Mouse (Mus musculus) embryonic facial prominence, embryonic 11.5 days (tissue): ENCODE results near the gene Olfr1336. TPM values are rescaled to one million over a fixed set of nuclear protein-coding genes. Genes with fewer than 3 reads are reported as not detected.
A peak's percentile ranks its signal among the peaks of the same experiment; 100 is the strongest.
"Not testable (repeated sequence)": the region's sequence is repeated elsewhere in the genome, so short reads cannot be mapped to it uniquely, and the experiment has no call there.

Source experiments
- ATAC-seq: fragments of 200-750 bp; cut with Nextera tagmentation; replicated peaks from 2 replicates; pipeline ENCODE4 v1.8.0; 2017; ENCODE audit warnings: low read depth; ENCODE audit not compliant: insufficient number of reproducible peaks, low FRiP score, low TSS enrichment
- DNase-seq: peaks from one replicate; pipeline ENCODE4 v3.0.0-alpha.2; 2015; ENCODE audit warnings: low spot score
- H3K27ac ChIP-seq: fragments of 300-500 bp; sonication (generic); replicated peaks from 2 replicates; pipeline ENCODE4 v1.5.1; 2014; ENCODE audit warnings: mild to moderate bottlenecking, low read depth, low read length, control low read depth
- H3K27me3 ChIP-seq: fragments of 300-500 bp; sonication (generic); 2 replicates; pipeline ENCODE4 v1.6.1; 2014; ENCODE audit warnings: mild to moderate bottlenecking, low read length, moderate library complexity, mixed read lengths; ENCODE audit not compliant: control insufficient read depth, insufficient read depth
- H3K36me3 ChIP-seq: fragments of 300-500 bp; sonication (generic); replicated peaks from 2 replicates; pipeline ENCODE4 v1.6.1; 2014; ENCODE audit warnings: low read depth, mild to moderate bottlenecking, low read length, moderate library complexity, mixed read lengths; ENCODE audit not compliant: control insufficient read depth, insufficient read depth
- H3K4me1 ChIP-seq: fragments of 300-500 bp; sonication (generic); 2 replicates; pipeline ENCODE4 v1.6.1; 2014; ENCODE audit warnings: low read length, mixed read lengths; ENCODE audit not compliant: control insufficient read depth, insufficient read depth
- H3K4me2 ChIP-seq: fragments of 300-500 bp; sonication (generic); 2 replicates; pipeline ENCODE4 v1.6.1; 2014; ENCODE audit warnings: low read depth, mild to moderate bottlenecking, control low read depth, low read length, moderate library complexity
- H3K4me3 ChIP-seq: fragments of 300-500 bp; sonication (generic); 2 replicates; pipeline ENCODE4 v1.5.1; 2014; ENCODE audit warnings: low read depth, low read length, control low read depth
- H3K9ac ChIP-seq: fragments of 300-500 bp; sonication (generic); replicated peaks from 2 replicates; pipeline ENCODE4 v1.6.1; 2014; ENCODE audit warnings: mild to moderate bottlenecking, control low read depth, low read length
- H3K9me3 ChIP-seq: fragments of 300-500 bp; sonication (generic); replicated peaks from 2 replicates; pipeline ENCODE4 v1.6.1; 2016; ENCODE audit warnings: mild to moderate bottlenecking, low read length, inconsistent platforms, mixed read lengths; ENCODE audit not compliant: control insufficient read depth
- WGBS: fragments of 180-500 bp; shearing (Covaris S2); extraction: QIAGEN DNeasy Blood & Tissue Kit; methylation state at CpG from one replicate; pipeline ENCODE4 v1.1.7; 2014; 5-methylcytosine and 5-hydroxymethylcytosine counted together
- polyA plus RNA-seq: library from polyadenylated mRNA; unstranded; fragments of >200 nt; fragmentation: Nextera tagmentation; extraction: Ambion mirVana; gene quantifications from 2 replicates; pipeline ENCODE4 v1.2.1, GENCODE M21; 2014

Olfr1336 gene
- polyA plus RNA-seq, 1 experiment from 2014 or later: not detected

DNA sequence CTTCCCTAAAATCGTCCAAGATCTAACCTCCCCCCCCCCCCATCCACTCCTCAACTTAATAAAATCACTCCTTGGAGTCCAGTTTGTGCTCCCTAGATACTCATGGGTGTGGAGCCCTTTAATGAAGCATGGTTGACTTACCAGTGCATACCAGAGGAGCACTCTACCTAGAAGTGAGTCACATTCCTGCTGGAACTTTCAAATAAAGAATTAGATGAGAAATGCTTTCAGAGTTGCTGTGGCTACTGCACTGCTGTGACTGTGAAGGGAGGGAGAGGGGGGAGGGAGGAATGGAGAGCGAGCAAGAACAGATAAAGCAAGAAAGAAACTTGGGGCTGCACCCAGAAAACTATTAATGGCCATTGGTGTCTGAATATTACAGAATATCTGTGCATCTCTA is 14.8 kb upstream of the Olfr1336 start:
- H3K4me2 ChIP-seq: no peak overlapping the region
- no peaks in the 10 kb centered on the region for H3K27me3 ChIP-seq
- ATAC-seq (no peak), DNase-seq (no peak)
- no peak overlapping the region for H3K4me3 ChIP-seq
- H3K27ac ChIP-seq: no peak overlapping the region
- 75% methylated on average over 2 of the region's 2 CpGs for WGBS
- H3K36me3 ChIP-seq: no peaks in the 10 kb centered on the region
- no peak overlapping the region for H3K9ac ChIP-seq
- no peaks in the 10 kb centered on the region; the same call in 1 of the 2 replicates for H3K9me3 ChIP-seq
- H3K4me1 ChIP-seq: no peaks in the 10 kb centered on the region

DNA sequence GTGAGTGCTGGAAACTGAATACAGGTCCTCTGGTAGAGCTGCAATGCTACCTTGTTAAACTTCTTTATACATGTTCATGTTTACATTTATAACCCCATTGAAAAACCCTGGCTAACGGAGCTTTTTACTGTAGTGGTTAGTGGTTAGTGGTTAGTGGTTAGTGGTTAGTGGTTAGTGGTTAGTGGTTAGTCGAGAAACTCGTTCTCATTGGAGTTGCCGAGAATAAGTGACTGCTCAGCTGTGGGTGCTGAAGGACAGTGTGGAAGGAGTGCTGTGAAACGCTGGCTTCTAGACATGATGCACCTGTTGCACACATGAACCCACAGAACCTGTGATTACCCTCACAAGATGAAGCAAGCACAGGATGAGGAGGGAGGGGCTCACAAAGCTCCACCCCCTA is 8.2 kb upstream of the Olfr1336 start:
- no peak overlapping the region for H3K4me2 ChIP-seq
- H3K9me3 ChIP-seq: no peaks in the 10 kb centered on the region
- no peaks in the 10 kb centered on the region for H3K27me3 ChIP-seq
- DNase-seq (no peak), ATAC-seq (no peak)
- no peaks in the 10 kb centered on the region for H3K4me1 ChIP-seq
- H3K27ac ChIP-seq: no peak overlapping the region
- WGBS: 88% methylated on average over 5 of the region's 5 CpGs
- H3K4me3 ChIP-seq: no peak overlapping the region
- no peaks in the 10 kb centered on the region for H3K36me3 ChIP-seq
- H3K9ac ChIP-seq: no peak overlapping the region

DNA sequence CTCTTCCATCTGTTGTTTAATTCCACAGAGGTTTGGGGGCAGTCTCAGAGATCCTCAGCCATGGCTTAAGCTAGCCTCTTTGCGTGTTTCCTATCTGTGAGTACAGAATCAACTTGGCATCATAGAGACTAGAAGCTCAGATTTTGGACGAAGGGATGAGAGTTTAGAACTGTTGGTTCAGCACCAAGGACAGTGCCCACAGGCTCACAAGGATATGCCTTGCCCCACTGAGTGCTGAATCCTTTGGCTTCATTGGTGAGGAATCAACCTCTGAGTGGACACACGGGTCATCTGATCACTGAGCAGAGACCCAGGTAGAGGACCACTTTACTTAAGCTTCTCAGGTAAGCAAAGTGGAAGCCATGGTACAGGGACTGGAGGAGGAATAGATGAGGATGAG is 431 bp downstream of the Olfr1336 start:
- peak; percentile 43 for DNase-seq
- Histone ChIP-seq H3K27me3 (no peaks in the 10 kb centered on the region), H3K9ac (no peak overlapping the region), H3K9me3 (no peaks in the 10 kb centered on the region), H3K36me3 (no peaks in the 10 kb centered on the region), H3K4me3 (no peak overlapping the region), H3K4me1 (no peaks in the 10 kb centered on the region), H3K27ac (no peak overlapping the region), H3K4me2 (no peak overlapping the region)
- 51% methylated on average over 3 of the region's 3 CpGs for WGBS
- ATAC-seq: no peak

DNA sequence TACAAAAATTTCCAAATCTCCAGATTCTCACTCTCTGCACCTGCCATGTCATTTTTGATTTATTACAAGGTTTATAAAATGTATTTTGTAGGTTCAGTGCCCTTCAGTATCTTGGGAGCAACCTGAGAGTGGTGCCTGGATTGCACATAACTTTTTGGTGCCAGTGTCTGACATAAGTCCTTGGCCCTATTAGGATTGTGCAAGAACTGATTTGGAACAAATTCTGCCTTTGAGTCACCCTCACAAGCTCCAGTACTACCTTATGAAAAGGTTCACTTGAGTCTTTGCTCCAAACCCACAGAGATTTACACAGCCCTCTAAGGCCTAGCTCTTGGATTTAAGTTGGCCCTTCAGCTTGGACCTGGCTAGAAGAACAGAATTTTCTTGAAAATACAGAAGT is 11.0 kb downstream of the Olfr1336 start, which contains the start of gene Olfr1346:
Gene Olfr1346, plus strand, starts transcription at position 151 of the 400 bp plus-strand sequence.
- no peak within 1 kb of the TSS for H3K4me2 ChIP-seq
- ATAC-seq (no peak), DNase-seq (no peak)
- no peaks in the 10 kb centered on the region for H3K9me3 ChIP-seq
- no peaks in the 10 kb centered on the region for H3K4me1 ChIP-seq
- no peak within 1 kb of the TSS for H3K27ac ChIP-seq
- H3K27me3 ChIP-seq: no peaks in the 10 kb centered on the region
- H3K4me3 ChIP-seq: no peak within 1 kb of the TSS
- H3K9ac ChIP-seq: no peak within 1 kb of the TSS
- H3K36me3 ChIP-seq: no peaks in the 10 kb centered on the region

DNA sequence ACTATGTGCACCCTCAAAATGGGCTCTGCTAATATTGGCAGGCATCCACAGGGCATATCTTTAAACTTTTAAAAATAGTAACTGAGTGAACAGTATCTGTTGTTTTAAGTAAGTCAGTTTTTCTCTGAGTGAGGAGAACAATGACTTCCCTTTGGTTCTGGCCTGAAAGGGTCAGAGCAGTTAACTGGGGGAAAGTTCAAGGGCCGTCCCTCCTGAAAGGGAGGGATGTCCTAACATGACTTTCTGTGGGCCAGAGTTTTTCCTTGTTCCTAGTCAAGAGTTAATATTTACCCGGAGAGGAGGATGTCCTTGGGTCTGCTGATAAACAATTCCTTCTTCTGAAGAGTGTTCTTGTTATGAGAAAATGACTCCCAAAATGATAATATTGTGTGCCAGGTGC is 21.7 kb downstream of the Olfr1336 start:
- H3K9ac ChIP-seq, H3K27ac ChIP-seq, H3K4me1 ChIP-seq, H3K4me2 ChIP-seq, H3K9me3 ChIP-seq, H3K27me3 ChIP-seq, DNase-seq, H3K4me3 ChIP-seq, H3K36me3 ChIP-seq, ATAC-seq: not testable (repeated sequence)
- 85% methylated on average over 2 of the region's 2 CpGs for WGBS

DNA sequence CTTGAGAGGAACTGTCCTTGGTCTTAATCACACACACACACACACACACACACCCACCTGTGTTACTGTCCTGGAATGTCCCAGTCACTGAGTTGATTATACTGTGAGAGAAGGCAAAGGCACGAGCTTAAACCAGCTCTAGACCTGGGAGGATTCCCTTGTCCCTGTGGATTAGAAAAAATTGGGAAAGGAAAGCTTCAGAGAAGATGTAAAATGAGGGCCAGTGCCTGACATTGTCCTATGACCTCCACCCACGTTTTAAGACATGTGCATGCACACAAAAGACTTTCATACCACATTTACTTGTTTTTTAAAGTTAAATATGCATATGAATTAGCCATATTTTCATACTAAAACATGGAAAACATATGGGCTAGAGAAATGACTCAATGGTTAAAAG is 30.9 kb downstream of the Olfr1336 start, which contains the start of gene Olfr5:
Gene Olfr5, minus strand, starts transcription at position 101 of the 400 bp plus-strand sequence.
- no peak within 1 kb of the TSS for H3K4me2 ChIP-seq
- DNase-seq (no peak), ATAC-seq (no peak)
- H3K27me3 ChIP-seq: no peaks in the 10 kb centered on the region
- no peak within 1 kb of the TSS for H3K4me3 ChIP-seq
- H3K9me3 ChIP-seq: no peaks in the 10 kb centered on the region; the same call in 1 of the 2 replicates
- 27% methylated on average over 2 of the region's 2 CpGs for WGBS
- no peak within 1 kb of the TSS for H3K9ac ChIP-seq
- H3K4me1 ChIP-seq: no peaks in the 10 kb centered on the region
- H3K27ac ChIP-seq: no peak within 1 kb of the TSS
- no peaks in the 10 kb centered on the region for H3K36me3 ChIP-seq

DNA sequence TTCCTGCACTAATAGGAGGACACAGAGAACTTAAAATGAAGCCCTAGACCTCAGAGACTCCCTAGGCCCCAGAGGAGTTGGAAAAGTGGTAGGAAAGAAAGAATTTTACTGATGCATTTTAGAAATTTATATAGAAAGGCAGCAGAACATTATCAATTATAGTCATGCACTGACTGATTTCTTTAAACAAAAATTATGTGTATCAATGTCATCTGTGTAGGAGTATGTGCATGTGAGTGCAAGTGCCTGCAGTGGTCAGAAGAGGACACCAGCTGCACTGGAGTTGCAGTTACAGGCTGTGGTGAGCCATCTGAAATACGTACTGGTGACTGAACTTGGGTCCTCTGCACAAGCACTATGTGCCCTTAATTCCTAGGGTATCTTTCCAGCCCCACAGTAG is 43.7 kb downstream of the Olfr1336 start, which contains the start of gene Olfr1347:
Gene Olfr1347, minus strand, starts transcription at position 101 of the 400 bp plus-strand sequence.
- no peaks in the 10 kb centered on the region for H3K4me1 ChIP-seq
- WGBS: 66% methylated on average over 1 of the region's 1 CpGs
- no peak within 1 kb of the TSS for H3K9ac ChIP-seq
- ATAC-seq (no peak), DNase-seq (no peak)
- H3K27me3 ChIP-seq: no peaks in the 10 kb centered on the region
- H3K36me3 ChIP-seq: no peaks in the 10 kb centered on the region
- H3K4me3 ChIP-seq: no peak within 1 kb of the TSS
- H3K4me2 ChIP-seq: no peak within 1 kb of the TSS
- H3K9me3 ChIP-seq: no peaks in the 10 kb centered on the region
- H3K27ac ChIP-seq: no peak within 1 kb of the TSS

DNA sequence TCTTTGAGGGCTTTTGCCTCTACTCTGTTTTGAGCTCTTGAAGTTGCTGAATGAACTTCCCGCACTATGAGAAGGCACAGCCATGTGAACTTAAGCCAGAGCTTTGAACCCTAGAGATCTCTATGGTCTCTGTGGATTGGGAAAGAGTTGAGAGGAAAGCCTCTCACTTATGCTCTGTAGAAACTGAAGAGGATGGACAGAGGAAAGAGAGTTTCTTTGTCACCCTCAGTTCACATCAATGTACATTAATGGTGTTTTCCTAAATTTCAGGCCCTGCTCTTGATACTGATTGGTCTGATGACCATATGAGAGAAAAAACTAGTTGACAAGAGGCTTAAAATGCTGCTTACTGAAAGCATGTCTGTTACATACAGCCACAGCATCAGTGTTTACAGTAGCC is 52.7 kb downstream of the Olfr1336 start, which contains the start of gene Olfr1348:
Gene Olfr1348, minus strand, starts transcription at position 101 of the 400 bp plus-strand sequence.
- no peak for ATAC-seq
- H3K27me3 ChIP-seq: no peaks in the 10 kb centered on the region
- no peak within 1 kb of the TSS for H3K4me3 ChIP-seq
- no peak within 1 kb of the TSS for H3K27ac ChIP-seq
- H3K4me1 ChIP-seq: no peaks in the 10 kb centered on the region
- no peak for DNase-seq
- H3K4me2 ChIP-seq: no peak within 1 kb of the TSS
- no peak within 1 kb of the TSS for H3K9ac ChIP-seq
- no peaks in the 10 kb centered on the region; the same call in 1 of the 2 replicates for H3K9me3 ChIP-seq
- no peaks in the 10 kb centered on the region for H3K36me3 ChIP-seq
- WGBS: 100% methylated on average over 1 of the region's 1 CpGs
